Mouse (Mus musculus): ENCODE results near the gene Fibin.

The Fibin gene

GRCm38 (mm10) chr2:110362432-110363283 is at the start of gene Fibin:
TSS of gene Fibin (minus strand) at chr2:110363183.
- peak; percentile 57 for DNase-seq (ENCODE audit: low read depth, low spot score)

- DNase-seq (ENCODE audit: low read depth, low spot score), result no peak
These were observed 48.4 kb upstream of the Fibin start for GRCm38 (mm10) chr2:110411428-110411827.

- no peak for DNase-seq (ENCODE audit: low read depth, low spot score)
These were observed 45.8 kb upstream of the Fibin start for GRCm38 (mm10) chr2:110408757-110409156.

- DNase-seq (ENCODE audit: low read depth, low spot score), result no peak
These were observed 29.8 kb upstream of the Fibin start for GRCm38 (mm10) chr2:110392714-110393336.

GRCm38 (mm10) chr2:110390736-110391409 is 27.9 kb upstream of the Fibin start:
- no peak for DNase-seq (ENCODE audit: low read depth, low spot score)

- no peak for DNase-seq (ENCODE audit: low read depth, low spot score)
These were observed 16.8 kb upstream of the Fibin start for GRCm38 (mm10) chr2:110379811-110380210.

GRCm38 (mm10) chr2:110376660-110377059 is 13.7 kb upstream of the Fibin start:
- DNase-seq (ENCODE audit: low read depth, low spot score), result no peak

- DNase-seq (ENCODE audit: low read depth, low spot score), result no peak
These were observed 12.5 kb upstream of the Fibin start for GRCm38 (mm10) chr2:110375475-110375874.

GRCm38 (mm10) chr2:110373186-110373585 is 10.2 kb upstream of the Fibin start:
- DNase-seq (ENCODE audit: low read depth, low spot score), result no peak

GRCm38 (mm10) chr2:110367382-110367887 is 4.5 kb upstream of the Fibin start:
- DNase-seq (ENCODE audit: low read depth, low spot score), result no peak

- no peak for DNase-seq (ENCODE audit: low read depth, low spot score)
These were observed 2.4 kb upstream of the Fibin start for GRCm38 (mm10) chr2:110365401-110365800.

- no peak for DNase-seq (ENCODE audit: low read depth, low spot score)
These were observed 872 bp upstream of the Fibin start for GRCm38 (mm10) chr2:110363855-110364254.

GRCm38 (mm10) chr2:110353302-110353970 is 9.5 kb downstream of the Fibin start:
- DNase-seq (ENCODE audit: low read depth, low spot score), result no peak

GRCm38 (mm10) chr2:110351843-110352251 is 11.1 kb downstream of the Fibin start:
- no peak for DNase-seq (ENCODE audit: low read depth, low spot score)

GRCm38 (mm10) chr2:110351406-110351805 is 11.6 kb downstream of the Fibin start:
- DNase-seq (ENCODE audit: low read depth, low spot score), result no peak

- DNase-seq (ENCODE audit: low read depth, low spot score), result no peak
These were observed 34.0 kb downstream of the Fibin start for GRCm38 (mm10) chr2:110328953-110329352.

GRCm38 (mm10) chr2:110319949-110320348 is 43.0 kb downstream of the Fibin start:
- no peak for DNase-seq (ENCODE audit: low read depth, low spot score)

GRCm38 (mm10) chr2:110319266-110319665 is 43.7 kb downstream of the Fibin start:
- DNase-seq (ENCODE audit: low read depth, low spot score), result no peak

- DNase-seq (ENCODE audit: low read depth, low spot score), result no peak
These were observed 44.3 kb downstream of the Fibin start for GRCm38 (mm10) chr2:110318719-110319118.

GRCm38 (mm10) chr2:110316116-110316883 is 46.7 kb downstream of the Fibin start:
- DNase-seq (ENCODE audit: low read depth, low spot score), result no peak
